Mouse (Mus musculus): ENCODE measurements around the gene Prkg1. TPM values are rescaled to one million over a fixed set of nuclear protein-coding genes. Genes with fewer than 3 reads are reported as not detected.

Prkg1 gene
- total and polyA plus RNA-seq, 2 experiments from 2014 or later, result 5.1 to 9.9 TPM

DNA sequence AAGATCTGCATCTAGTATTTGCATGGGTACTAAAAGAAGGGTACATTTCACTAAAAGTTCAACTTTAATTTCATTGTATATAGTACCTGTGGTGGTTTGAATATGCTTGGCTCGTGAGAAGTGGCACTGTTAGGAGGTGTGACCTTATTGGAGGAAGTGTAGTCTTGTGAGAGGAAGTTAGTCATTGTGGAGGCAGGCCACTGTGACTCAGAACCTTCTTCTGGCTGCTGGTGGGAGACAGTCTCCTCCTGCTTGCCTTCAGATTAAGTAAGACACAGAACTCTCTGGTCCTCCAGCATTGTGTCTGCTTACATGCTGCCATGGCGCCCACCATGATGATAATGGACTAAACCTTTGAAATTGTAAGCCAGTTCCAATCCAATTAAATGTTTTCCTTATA lies 984.0 kb downstream of the Prkg1 start:
- Histone ChIP-seq H3K27ac (ENCODE audit: low read depth, low read length) (no peak overlapping the region), H3K27me3 (ENCODE audit: insufficient read depth, low read length) (no peaks in the 10 kb centered on the region), H3K4me2 (ENCODE audit: low read depth, low read length, poor library complexity, severe bottlenecking) (no peak overlapping the region), H3K4me1 (ENCODE audit: insufficient read depth, low read length) (no peaks in the 10 kb centered on the region), H3K9ac (replicated peaks; ENCODE audit: low read length, poor library complexity, severe bottlenecking) (no peak overlapping the region), H3K36me3 (ENCODE audit: insufficient read depth, low read length) (no peaks in the 10 kb centered on the region), H3K9me3 (ENCODE audit: low read length) (no peaks in the 10 kb centered on the region), H3K4me3 (ENCODE audit: low read depth, low read length) (no peak overlapping the region)
- DNase-seq (ENCODE audit: low spot score), result no peak
- no peak for ATAC-seq (ENCODE audit: low FRiP score)
- no peak for TF ChIP-seq CTCF (IDR thresholded peaks at IDR 0.05)
- 84% methylated on average over 2 of the region's 2 CpGs for WGBS

DNA sequence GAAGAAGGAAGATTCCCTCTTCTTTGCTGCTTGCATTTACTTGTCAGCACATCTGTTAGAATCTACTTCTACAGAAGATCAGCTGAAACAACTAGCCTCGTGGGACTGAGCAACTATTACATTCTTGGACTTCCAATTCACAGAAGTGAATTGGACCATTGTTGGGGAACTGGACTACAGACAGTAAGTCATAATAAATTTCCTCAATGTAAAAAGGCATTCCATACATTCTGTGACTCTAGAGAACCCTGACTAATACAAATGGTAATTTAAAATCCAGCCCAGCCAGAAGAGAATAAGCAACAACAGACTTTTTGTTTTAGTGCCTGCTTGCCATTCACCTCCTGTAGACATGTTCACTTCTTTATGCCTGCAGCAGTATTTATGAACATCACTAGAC lies 996.5 kb downstream of the Prkg1 start:
- Histone ChIP-seq H3K9ac (replicated peaks; ENCODE audit: low read length, poor library complexity, severe bottlenecking) (no peak overlapping the region), H3K4me3 (ENCODE audit: low read depth, low read length) (no peak overlapping the region), H3K4me1 (ENCODE audit: insufficient read depth, low read length) (no peaks in the 10 kb centered on the region), H3K9me3 (ENCODE audit: low read length) (no peaks in the 10 kb centered on the region), H3K27me3 (ENCODE audit: insufficient read depth, low read length) (no peaks in the 10 kb centered on the region), H3K27ac (ENCODE audit: low read depth, low read length) (no peak overlapping the region), H3K4me2 (ENCODE audit: low read depth, low read length, poor library complexity, severe bottlenecking) (no peak overlapping the region), H3K36me3 (ENCODE audit: insufficient read depth, low read length) (no peaks in the 10 kb centered on the region)
- DNase-seq (ENCODE audit: low spot score), result no peak
- TF ChIP-seq CTCF (IDR thresholded peaks at IDR 0.05), result no peak
- no peak for ATAC-seq (ENCODE audit: low FRiP score)
- WGBS, result 45% methylated on average over 1 of the region's 1 CpGs

DNA sequence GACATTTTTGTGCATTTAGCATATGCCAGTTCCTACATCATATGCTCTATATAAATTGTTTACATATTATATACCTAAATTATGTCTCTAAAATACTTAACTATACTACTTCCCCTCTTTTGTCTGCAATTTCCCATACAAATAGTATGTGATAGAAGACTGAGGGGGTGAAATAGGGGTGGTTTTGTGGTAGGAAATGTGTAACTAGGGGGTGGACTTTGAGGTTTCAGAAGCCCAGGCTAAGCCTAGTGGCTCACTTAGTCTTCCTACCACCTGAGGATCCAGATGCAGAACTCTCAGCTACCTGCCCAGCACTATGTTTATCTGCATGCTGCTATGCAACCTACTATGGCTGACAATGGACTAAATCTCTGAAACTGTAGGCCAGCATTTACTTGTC lies 1020.4 kb downstream of the Prkg1 start:
- H3K4me1 ChIP-seq (ENCODE audit: insufficient read depth, low read length), result no peaks in the 10 kb centered on the region
- H3K9me3 ChIP-seq (ENCODE audit: low read length), result no peaks in the 10 kb centered on the region
- no peak overlapping the region for H3K27ac ChIP-seq (ENCODE audit: low read depth, low read length)
- no peak for TF ChIP-seq CTCF (IDR thresholded peaks at IDR 0.05)
- H3K27me3 ChIP-seq (ENCODE audit: insufficient read depth, low read length), result no peaks in the 10 kb centered on the region
- no peaks in the 10 kb centered on the region for H3K36me3 ChIP-seq (ENCODE audit: insufficient read depth, low read length)
- H3K4me2 ChIP-seq (ENCODE audit: low read depth, low read length, poor library complexity, severe bottlenecking), result no peak overlapping the region
- no peak overlapping the region for H3K9ac ChIP-seq (replicated peaks; ENCODE audit: low read length, poor library complexity, severe bottlenecking)
- DNase-seq (ENCODE audit: low spot score) (no peak), ATAC-seq (ENCODE audit: low FRiP score) (no peak)
- no peak overlapping the region for H3K4me3 ChIP-seq (ENCODE audit: low read depth, low read length)

DNA sequence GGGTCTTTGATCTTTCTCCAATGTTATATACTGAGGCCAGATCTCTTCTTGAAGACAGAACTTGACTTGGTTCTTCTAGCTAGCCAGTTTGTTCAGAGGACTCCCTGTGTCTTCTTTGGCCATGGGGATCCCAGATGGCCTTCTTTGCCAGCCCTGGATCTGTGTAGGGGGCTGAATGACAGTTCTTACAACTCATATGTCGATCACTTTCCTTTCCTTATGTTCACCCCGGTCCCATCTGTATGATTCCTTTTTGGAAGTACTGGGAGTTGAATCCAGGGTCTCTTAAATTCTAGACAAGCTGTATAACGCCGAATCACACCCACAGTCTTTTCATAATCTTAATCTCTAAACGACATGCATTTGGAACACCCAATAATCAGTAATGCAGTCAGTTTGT lies 1065.7 kb downstream of the Prkg1 start:
- Histone ChIP-seq H3K27ac (ENCODE audit: low read depth, low read length) (no peak overlapping the region), H3K9me3 (ENCODE audit: low read length) (no peaks in the 10 kb centered on the region), H3K4me1 (ENCODE audit: insufficient read depth, low read length) (no peaks in the 10 kb centered on the region), H3K4me2 (ENCODE audit: low read depth, low read length, poor library complexity, severe bottlenecking) (no peak overlapping the region), H3K4me3 (ENCODE audit: low read depth, low read length) (no peak overlapping the region), H3K9ac (replicated peaks; ENCODE audit: low read length, poor library complexity, severe bottlenecking) (no peak overlapping the region), H3K36me3 (ENCODE audit: insufficient read depth, low read length) (no peaks in the 10 kb centered on the region), H3K27me3 (ENCODE audit: insufficient read depth, low read length) (no peaks in the 10 kb centered on the region)
- 89% methylated on average over 5 of the region's 5 CpGs for WGBS
- no peak for TF ChIP-seq CTCF (IDR thresholded peaks at IDR 0.05)
- ATAC-seq (ENCODE audit: low FRiP score) (no peak), DNase-seq (ENCODE audit: low spot score) (no peak)

DNA sequence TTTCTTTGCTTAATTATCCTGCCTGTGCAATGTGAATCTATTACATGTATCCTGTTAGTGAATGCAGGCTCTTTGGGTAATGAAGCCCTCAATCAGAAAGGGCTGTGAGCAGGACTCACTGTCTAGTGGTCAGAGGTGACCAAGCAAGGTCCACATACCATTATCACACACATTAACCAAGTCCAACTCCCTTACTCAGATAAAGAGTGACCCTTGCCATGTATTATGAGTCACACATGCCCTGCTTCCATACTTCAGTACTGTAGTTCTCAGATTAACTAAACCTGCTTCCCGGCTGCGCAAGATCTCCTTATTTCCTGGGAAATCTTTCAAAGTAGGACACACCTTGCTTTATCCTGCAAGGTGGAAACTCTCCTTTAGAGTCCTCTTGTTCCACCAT lies 1073.6 kb downstream of the Prkg1 start:
- Histone ChIP-seq H3K4me3 (ENCODE audit: low read depth, low read length) (no peak overlapping the region), H3K27me3 (ENCODE audit: insufficient read depth, low read length) (no peaks in the 10 kb centered on the region), H3K4me2 (ENCODE audit: low read depth, low read length, poor library complexity, severe bottlenecking) (no peak overlapping the region), H3K9me3 (ENCODE audit: low read length) (no peaks in the 10 kb centered on the region), H3K36me3 (ENCODE audit: insufficient read depth, low read length) (no peaks in the 10 kb centered on the region), H3K4me1 (ENCODE audit: insufficient read depth, low read length) (no peaks in the 10 kb centered on the region), H3K27ac (ENCODE audit: low read depth, low read length) (no peak overlapping the region), H3K9ac (replicated peaks; ENCODE audit: low read length, poor library complexity, severe bottlenecking) (no peak overlapping the region)
- TF ChIP-seq CTCF (IDR thresholded peaks at IDR 0.05), result no peak
- DNase-seq (ENCODE audit: low spot score) (no peak), ATAC-seq (ENCODE audit: low FRiP score) (no peak)
- 100% methylated on average over 2 of the region's 2 CpGs for WGBS

DNA sequence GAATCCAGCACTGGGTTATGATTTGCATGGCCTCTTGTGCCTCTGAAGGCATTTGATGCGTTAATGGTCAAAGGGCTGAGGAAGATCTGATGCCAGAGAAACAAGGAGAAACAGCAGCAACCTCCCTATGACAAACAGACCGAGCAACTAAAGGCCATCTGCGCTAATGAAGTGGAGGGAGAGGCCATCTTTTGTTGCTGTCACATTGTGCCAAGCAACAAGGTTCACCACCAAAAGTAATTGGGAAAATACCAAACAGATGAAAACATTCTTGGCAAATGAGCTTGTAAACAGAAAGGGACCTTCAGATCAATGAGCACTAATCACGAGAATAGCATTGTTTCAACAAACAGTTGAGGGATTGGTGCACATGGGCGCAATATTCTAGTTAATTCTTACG lies 1074.1 kb downstream of the Prkg1 start:
- no peak overlapping the region for H3K4me2 ChIP-seq (ENCODE audit: low read depth, low read length, poor library complexity, severe bottlenecking)
- no peaks in the 10 kb centered on the region for H3K4me1 ChIP-seq (ENCODE audit: insufficient read depth, low read length)
- H3K4me3 ChIP-seq (ENCODE audit: low read depth, low read length), result no peak overlapping the region
- H3K27ac ChIP-seq (ENCODE audit: low read depth, low read length), result no peak overlapping the region
- DNase-seq (ENCODE audit: low spot score) (no peak), ATAC-seq (ENCODE audit: low FRiP score) (no peak)
- H3K9me3 ChIP-seq (ENCODE audit: low read length), result no peaks in the 10 kb centered on the region
- TF ChIP-seq CTCF (IDR thresholded peaks at IDR 0.05), result no peak
- H3K36me3 ChIP-seq (ENCODE audit: insufficient read depth, low read length), result no peaks in the 10 kb centered on the region
- WGBS, result 87% methylated on average over 6 of the region's 6 CpGs
- H3K9ac ChIP-seq (replicated peaks; ENCODE audit: low read length, poor library complexity, severe bottlenecking), result no peak overlapping the region
- H3K27me3 ChIP-seq (ENCODE audit: insufficient read depth, low read length), result no peaks in the 10 kb centered on the region

DNA sequence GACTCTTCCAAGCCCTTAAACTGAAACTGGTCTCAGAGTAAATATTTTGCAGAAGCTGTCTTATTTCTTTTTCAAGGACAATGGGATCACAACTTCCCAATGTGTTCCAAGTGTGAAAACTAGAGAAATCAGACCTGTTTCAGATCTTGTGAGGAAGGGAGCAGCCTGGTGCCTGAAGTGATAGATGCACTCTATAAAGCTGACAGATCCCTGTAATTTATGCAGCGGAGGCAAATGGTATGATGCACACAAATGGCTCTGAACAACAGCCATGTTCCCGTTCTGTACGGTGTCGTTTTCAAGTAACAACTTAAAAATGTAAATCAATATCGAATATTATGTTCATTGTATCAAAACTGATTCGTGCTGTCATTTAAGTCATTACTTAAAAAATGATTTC lies 1076.9 kb downstream of the Prkg1 start:
- 71% methylated on average over 6 of the region's 6 CpGs for WGBS
- TF ChIP-seq CTCF (IDR thresholded peaks at IDR 0.05), result no peak
- H3K9ac ChIP-seq (replicated peaks; ENCODE audit: low read length, poor library complexity, severe bottlenecking), result no peak overlapping the region
- no peak overlapping the region for H3K27ac ChIP-seq (ENCODE audit: low read depth, low read length)
- H3K4me1 ChIP-seq (ENCODE audit: insufficient read depth, low read length), result no peaks in the 10 kb centered on the region
- H3K4me3 ChIP-seq (ENCODE audit: low read depth, low read length), result no peak overlapping the region
- H3K4me2 ChIP-seq (ENCODE audit: low read depth, low read length, poor library complexity, severe bottlenecking), result no peak overlapping the region
- no peaks in the 10 kb centered on the region for H3K9me3 ChIP-seq (ENCODE audit: low read length)
- no peaks in the 10 kb centered on the region for H3K27me3 ChIP-seq (ENCODE audit: insufficient read depth, low read length)
- no peak for ATAC-seq (ENCODE audit: low FRiP score)
- H3K36me3 ChIP-seq (ENCODE audit: insufficient read depth, low read length), result no peaks in the 10 kb centered on the region
- no peak for DNase-seq (ENCODE audit: low spot score)

Data from midbrain, postnatal 0 days (tissue).